Mouse (Mus musculus) forebrain, embryonic 12.5 days (tissue): ENCODE measurements around the gene Gdf11. TPM values are rescaled to one million over a fixed set of nuclear protein-coding genes. Genes with fewer than 3 reads are reported as not detected.

Experiments used
- ATAC-seq: fragments of 200-750 bp; cut with Nextera tagmentation; 2 replicates; pipeline ENCODE4 v1.8.0; 2017; ENCODE audit warnings: moderate TSS enrichment; ENCODE audit not compliant: low FRiP score
- H3K27ac ChIP-seq: fragments of 300-500 bp; sonication (generic); 2 replicates; pipeline ENCODE4 v1.5.1; 2016; ENCODE audit warnings: mild to moderate bottlenecking
- H3K27me3 ChIP-seq: fragments of 300-500 bp; sonication (generic); 2 replicates; pipeline ENCODE4 v1.6.1; 2016; ENCODE audit warnings: mild to moderate bottlenecking
- H3K36me3 ChIP-seq: fragments of 300-500 bp; sonication (generic); replicated peaks from 2 replicates; pipeline ENCODE4 v1.6.1; 2016; ENCODE audit warnings: mild to moderate bottlenecking
- H3K4me1 ChIP-seq: fragments of 300-500 bp; sonication (generic); 2 replicates; pipeline ENCODE4 v1.6.1; 2016
- H3K4me2 ChIP-seq: fragments of 300-500 bp; sonication (generic); 2 replicates; pipeline ENCODE4 v1.6.1; 2016; ENCODE audit warnings: mild to moderate bottlenecking, moderate library complexity
- H3K4me3 ChIP-seq: fragments of 300-500 bp; sonication (generic); replicated peaks from 2 replicates; pipeline ENCODE4 v1.5.1; 2016; ENCODE audit warnings: mild to moderate bottlenecking
- H3K9ac ChIP-seq: fragments of 300-500 bp; sonication (generic); 2 replicates; pipeline ENCODE4 v1.6.1; 2016; ENCODE audit warnings: mild to moderate bottlenecking
- H3K9me3 ChIP-seq: fragments of 300-500 bp; sonication (generic); 2 replicates; pipeline ENCODE4 v1.6.1; 2016
- WGBS: fragments of 180-500 bp; shearing (Covaris S2); methylation state at CpG from one replicate; pipeline ENCODE4 v1.1.7; 2016; 5-methylcytosine and 5-hydroxymethylcytosine counted together
- polyA plus RNA-seq: library from polyadenylated mRNA; unstranded; fragments of >200 nt; fragmentation: Nextera tagmentation; extraction: Ambion mirVana; gene quantifications from 2 replicates; pipeline ENCODE4 v1.2.1, GENCODE M21; 2016

Gene Gdf11
- polyA plus RNA-seq, 1 experiment from 2014 or later = 9.6 TPM

DNA sequence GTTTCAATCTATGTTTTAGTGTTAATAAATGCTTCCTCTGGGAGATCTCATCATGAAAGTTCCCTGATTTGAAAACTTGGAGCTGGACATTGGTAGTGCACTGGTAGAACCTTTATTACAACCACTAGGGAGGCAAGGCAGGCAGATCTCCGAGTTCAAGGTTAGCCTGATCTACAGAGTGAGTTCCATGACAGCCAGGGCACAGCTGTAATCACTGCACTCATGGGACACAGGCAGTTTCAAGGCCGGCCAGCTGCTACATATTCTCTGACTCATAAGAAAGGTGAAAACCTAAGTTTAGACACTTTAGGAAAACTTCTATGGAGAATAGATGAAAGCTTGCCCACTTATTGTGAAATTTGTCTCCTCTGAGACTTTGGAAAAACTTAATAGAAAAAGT is 12.7 kb downstream of the Gdf11 start:
- Histone ChIP-seq H3K36me3 (peaks cover 63% of the 10 kb centered on the region), H3K4me1 (no peaks in the 10 kb centered on the region), H3K4me3 (no peak overlapping the region), H3K4me2 (no peak overlapping the region), H3K9me3 (no peaks in the 10 kb centered on the region), H3K27ac (no peak overlapping the region), H3K27me3 (no peaks in the 10 kb centered on the region), H3K9ac (no peak overlapping the region)
- WGBS = 91% methylated on average over 2 of the region's 2 CpGs
- no peak for ATAC-seq

DNA sequence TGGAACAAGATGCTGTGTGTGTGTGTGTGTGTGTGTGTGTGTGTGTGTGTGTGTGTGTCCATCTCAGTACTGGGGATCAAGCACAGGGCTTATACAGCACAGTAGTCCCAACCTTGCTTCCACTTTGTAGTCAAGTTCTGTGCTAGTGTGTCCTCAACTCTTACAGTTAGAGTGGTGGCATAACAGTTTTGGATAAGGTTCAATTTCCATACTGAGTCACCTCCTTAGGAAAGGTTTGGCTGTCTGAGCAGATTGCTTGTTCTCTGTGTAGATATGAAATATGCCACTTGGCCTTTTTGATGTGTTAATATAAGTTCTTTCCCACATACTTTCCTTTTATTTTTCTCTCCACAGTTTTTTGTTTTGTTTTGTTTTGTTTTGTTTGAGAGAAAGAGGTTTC is 13.2 kb downstream of the Gdf11 start:
- no peak for ATAC-seq
- no peaks in the 10 kb centered on the region for H3K4me1 ChIP-seq

DNA sequence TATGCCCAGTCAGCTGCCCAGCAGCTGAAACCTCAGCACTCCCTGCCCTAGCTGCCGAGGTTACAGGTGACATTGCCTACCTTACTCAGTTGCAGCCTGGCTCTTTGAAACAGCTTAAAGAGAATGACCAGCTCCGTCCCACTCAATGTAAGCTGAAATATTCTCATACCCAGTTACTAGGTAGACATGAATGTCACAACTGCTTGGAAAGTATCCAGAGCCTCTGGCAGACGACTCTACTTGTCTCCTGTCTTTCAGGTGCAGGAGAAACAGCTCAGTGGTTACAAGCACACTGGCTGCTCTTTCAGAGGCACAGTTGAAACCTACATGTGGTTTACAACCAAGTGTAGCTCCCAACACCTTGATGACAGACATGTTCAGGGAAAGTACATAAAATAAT is 21.2 kb downstream of the Gdf11 start:
- no peak overlapping the region for H3K27ac ChIP-seq
- no peaks in the 10 kb centered on the region for H3K27me3 ChIP-seq
- no peak overlapping the region for H3K4me2 ChIP-seq
- no peak for ATAC-seq
- 87% methylated on average over 3 of the region's 3 CpGs for WGBS
- H3K9me3 ChIP-seq = no peaks in the 10 kb centered on the region
- no peak overlapping the region for H3K9ac ChIP-seq
- peaks cover 59% of the 10 kb centered on the region for H3K36me3 ChIP-seq
- H3K4me1 ChIP-seq = no peaks in the 10 kb centered on the region
- no peak overlapping the region for H3K4me3 ChIP-seq

More for the DNA sequence above, 13.2 kb downstream of the Gdf11 start:
- Histone ChIP-seq H3K9ac (no peak overlapping the region), H3K4me3 (no peak overlapping the region), H3K27ac (no peak overlapping the region), H3K36me3 (peaks cover 63% of the 10 kb centered on the region), H3K9me3 (no peaks in the 10 kb centered on the region), H3K4me2 (no peak overlapping the region), H3K27me3 (no peaks in the 10 kb centered on the region)

DNA sequence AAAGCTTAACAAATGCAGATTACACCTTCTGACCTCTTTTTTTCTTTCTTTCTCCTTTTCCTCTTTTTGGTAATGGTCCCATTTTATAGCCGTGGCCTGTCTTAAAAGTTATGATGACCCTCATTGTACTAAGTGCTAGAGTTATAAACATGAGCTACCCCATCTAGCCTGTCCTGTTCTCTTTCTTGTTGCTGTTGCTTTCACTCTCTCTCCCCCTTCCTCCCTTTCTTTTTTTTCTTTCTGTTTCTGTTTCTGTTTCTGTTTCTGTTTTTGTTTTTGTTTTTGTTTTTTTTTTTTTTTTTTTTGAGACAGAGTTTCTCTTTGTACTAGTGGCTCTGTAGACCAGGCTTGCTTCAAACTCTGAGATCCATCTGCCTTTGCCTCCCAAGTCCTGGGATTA is 25.0 kb downstream of the Gdf11 start:
- no peaks in the 10 kb centered on the region for H3K4me1 ChIP-seq
- H3K27me3 ChIP-seq = no peaks in the 10 kb centered on the region
- peaks cover 43% of the 10 kb centered on the region for H3K36me3 ChIP-seq
- no peak for ATAC-seq
- H3K27ac ChIP-seq = no peak overlapping the region
- no peak overlapping the region for H3K4me3 ChIP-seq
- WGBS = 88% methylated on average over 1 of the region's 1 CpGs
- no peak overlapping the region for H3K9ac ChIP-seq
- no peak overlapping the region for H3K4me2 ChIP-seq
- no peaks in the 10 kb centered on the region for H3K9me3 ChIP-seq

DNA sequence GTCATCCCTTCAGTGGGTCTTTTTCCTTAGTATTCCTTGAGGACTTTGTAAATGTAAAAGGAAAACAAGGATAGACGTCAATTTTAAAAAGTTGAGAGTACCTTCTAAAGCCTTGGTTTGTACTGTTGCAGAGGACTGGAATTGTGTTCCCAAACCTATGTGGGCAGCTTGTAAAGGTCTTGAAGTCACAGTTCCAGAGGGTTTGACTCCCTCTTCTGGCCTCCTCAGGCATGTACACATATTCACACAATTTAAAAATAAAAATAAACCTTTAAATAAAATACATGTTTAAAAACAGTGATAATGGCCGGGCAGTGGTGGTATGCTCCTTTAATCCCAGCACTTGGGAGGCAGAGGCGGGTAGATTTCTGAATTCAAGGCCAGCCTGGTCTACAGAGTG is 25.5 kb downstream of the Gdf11 start:
- Histone ChIP-seq H3K4me1 (no peaks in the 10 kb centered on the region), H3K27ac (no peak overlapping the region), H3K4me3 (no peak overlapping the region), H3K9me3 (no peaks in the 10 kb centered on the region), H3K9ac (no peak overlapping the region), H3K36me3 (peaks cover 41% of the 10 kb centered on the region), H3K27me3 (no peaks in the 10 kb centered on the region), H3K4me2 (no peak overlapping the region)
- ATAC-seq = no peak
- WGBS = 91% methylated on average over 3 of the region's 3 CpGs

DNA sequence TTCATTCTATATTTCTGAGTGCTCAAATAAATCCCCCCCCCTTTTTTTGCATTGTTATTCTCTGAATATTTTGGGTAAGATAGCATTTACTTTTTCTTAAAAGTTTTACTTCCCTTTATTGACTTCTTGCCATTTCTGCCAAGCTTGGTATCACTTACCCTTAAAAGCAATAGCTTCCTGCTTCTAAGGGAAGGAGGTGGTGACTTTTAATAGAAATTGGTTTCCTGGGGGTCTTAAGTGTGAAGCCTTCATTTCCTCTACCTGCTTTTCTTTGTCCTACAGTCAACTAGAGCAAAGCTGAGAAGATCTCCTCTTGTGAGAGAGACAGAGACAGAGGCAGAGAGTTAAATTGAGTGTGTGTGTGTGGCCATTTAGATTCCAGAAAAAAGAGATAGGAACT is 30.3 kb downstream of the Gdf11 start:
- no peak for ATAC-seq
- Histone ChIP-seq H3K4me3 (no peak overlapping the region), H3K36me3 (peaks cover 50% of the 10 kb centered on the region)

DNA sequence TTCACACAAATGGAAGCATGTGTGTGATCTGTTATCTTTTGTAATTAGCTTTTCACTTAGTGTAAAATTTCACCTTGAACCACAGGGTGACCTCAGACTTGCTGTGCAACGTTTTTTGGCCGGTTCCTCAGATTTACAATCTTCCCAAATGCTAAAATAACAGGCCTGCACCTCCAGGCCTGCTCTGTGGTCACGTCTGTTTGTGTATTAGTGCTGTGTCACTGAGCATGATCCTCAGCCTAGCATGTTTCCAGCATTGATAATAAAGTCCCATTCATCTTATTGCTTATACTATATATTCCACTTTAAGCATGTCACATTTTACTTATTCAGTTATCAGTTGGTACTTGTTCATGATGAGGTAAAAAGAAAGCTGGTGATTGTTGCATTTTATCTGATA is 41.2 kb downstream of the Gdf11 start:
- ATAC-seq = no peak
- H3K36me3 ChIP-seq = peaks cover 58% of the 10 kb centered on the region
- no peaks in the 10 kb centered on the region for H3K9me3 ChIP-seq
- no peaks in the 10 kb centered on the region for H3K27me3 ChIP-seq
- no peak overlapping the region for H3K27ac ChIP-seq
- 79% methylated on average over 3 of the region's 3 CpGs for WGBS
- no peak overlapping the region for H3K9ac ChIP-seq
- no peak overlapping the region for H3K4me2 ChIP-seq
- no peak overlapping the region for H3K4me3 ChIP-seq
- no peaks in the 10 kb centered on the region for H3K4me1 ChIP-seq

More for the DNA sequence above, 30.3 kb downstream of the Gdf11 start:
- Histone ChIP-seq H3K9me3 (no peaks in the 10 kb centered on the region), H3K9ac (no peak overlapping the region), H3K27me3 (no peaks in the 10 kb centered on the region), H3K27ac (no peak overlapping the region), H3K4me2 (no peak overlapping the region), H3K4me1 (no peaks in the 10 kb centered on the region)

DNA sequence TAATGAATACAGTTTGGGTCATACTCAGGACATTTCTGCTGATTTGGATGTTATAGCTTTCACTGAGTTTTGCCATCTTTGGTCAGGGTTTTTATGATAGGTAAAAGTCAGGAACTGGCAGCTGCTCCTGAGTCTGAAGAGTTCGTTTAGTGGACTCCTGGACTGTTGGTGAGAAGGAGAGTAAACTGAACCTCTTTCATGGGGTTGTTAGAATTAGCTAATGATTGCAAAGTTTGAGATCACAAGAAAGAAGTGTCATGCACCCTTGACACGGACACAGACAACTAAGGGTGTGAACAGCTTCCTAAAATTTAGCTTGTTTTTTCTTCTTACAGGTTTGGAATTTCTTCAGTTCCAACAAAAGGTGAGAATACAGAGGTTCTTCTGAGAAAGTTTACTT is 43.1 kb downstream of the Gdf11 start:
- 78% methylated on average over 2 of the region's 2 CpGs for WGBS
- no peak for ATAC-seq
- no peaks in the 10 kb centered on the region for H3K4me1 ChIP-seq
- H3K9ac ChIP-seq = no peak overlapping the region
- peaks cover 61% of the 10 kb centered on the region for H3K36me3 ChIP-seq
- no peak overlapping the region for H3K4me3 ChIP-seq
- no peak overlapping the region for H3K27ac ChIP-seq
- H3K9me3 ChIP-seq = no peaks in the 10 kb centered on the region
- no peak overlapping the region for H3K4me2 ChIP-seq
- no peaks in the 10 kb centered on the region for H3K27me3 ChIP-seq

DNA sequence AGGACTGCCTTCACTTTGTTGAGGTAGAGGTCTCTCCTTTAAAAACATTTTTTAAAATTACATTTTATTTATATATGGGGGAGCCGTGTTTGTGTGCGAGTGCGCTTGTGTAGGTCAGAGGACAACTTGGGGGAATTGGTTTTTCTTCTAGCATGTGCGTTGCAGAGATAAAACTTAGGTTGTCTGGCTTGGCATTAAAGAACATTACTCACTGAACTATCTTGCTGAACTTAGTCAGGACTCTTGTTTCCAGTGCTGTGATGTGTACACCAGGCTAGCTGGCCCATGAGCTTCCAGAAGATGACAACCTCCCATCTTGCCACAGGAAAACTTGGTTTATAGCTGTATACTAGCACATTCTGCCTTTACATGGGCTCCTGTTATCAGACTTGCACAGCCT is 44.9 kb downstream of the Gdf11 start:
- Histone ChIP-seq H3K4me3 (no peak overlapping the region), H3K27me3 (no peaks in the 10 kb centered on the region), H3K9me3 (no peaks in the 10 kb centered on the region), H3K27ac (no peak overlapping the region), H3K4me2 (no peak overlapping the region), H3K36me3 (peaks cover 67% of the 10 kb centered on the region), H3K4me1 (no peaks in the 10 kb centered on the region), H3K9ac (no peak overlapping the region)
- no peak for ATAC-seq
- over 99% methylated on average over 4 of the region's 4 CpGs for WGBS

DNA sequence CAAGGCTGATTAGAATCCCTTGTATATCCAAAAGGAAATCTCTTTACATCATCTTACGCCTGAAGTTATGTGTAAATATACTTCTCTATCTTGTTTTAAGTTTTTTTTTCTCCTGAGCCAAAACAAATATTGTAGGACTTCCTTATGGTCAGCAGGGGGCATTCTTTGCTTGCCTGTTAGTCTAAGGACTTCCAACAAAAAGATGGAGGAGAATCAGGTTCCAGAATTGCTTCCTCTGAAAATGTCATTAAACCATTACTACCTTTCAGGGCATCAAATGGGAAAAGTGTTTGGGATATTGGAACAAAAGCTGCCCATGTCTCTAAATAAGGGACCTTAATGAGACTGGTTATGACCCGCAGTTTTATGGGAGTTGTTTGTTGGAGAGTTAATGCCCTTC is 46.0 kb downstream of the Gdf11 start:
- H3K27ac ChIP-seq = no peak overlapping the region
- 41% methylated on average over 2 of the region's 2 CpGs for WGBS
- peaks cover 74% of the 10 kb centered on the region for H3K36me3 ChIP-seq
- H3K4me1 ChIP-seq = no peaks in the 10 kb centered on the region
- no peak overlapping the region for H3K9ac ChIP-seq
- no peaks in the 10 kb centered on the region for H3K9me3 ChIP-seq
- H3K4me2 ChIP-seq = no peak overlapping the region
- no peaks in the 10 kb centered on the region for H3K27me3 ChIP-seq
- H3K4me3 ChIP-seq = no peak overlapping the region
- no peak for ATAC-seq

DNA sequence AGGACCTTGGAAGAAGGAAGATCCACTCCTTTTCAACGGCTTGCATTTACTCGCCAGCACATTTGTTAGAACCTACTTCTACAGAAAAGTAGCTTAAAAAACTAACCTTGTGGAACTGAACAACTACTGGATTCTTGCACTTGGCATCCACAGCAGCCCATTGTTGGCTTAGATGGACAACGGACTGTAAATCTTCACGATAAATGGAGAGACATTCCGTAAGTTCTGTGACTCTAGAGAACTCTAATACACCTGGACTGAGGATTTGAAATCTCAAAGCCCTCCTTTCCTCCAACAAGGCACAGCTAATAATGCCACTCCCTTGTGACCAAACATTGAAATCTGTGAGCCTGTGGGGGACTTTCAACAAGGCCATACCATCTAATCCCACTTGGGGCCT is 48.3 kb downstream of the Gdf11 start:
- H3K36me3 ChIP-seq = peaks cover 73% of the 10 kb centered on the region
- no peak overlapping the region for H3K27ac ChIP-seq
- no peak overlapping the region for H3K9ac ChIP-seq
- no peak overlapping the region for H3K4me2 ChIP-seq
- no peaks in the 10 kb centered on the region for H3K4me1 ChIP-seq
- ATAC-seq = no peak
- H3K4me3 ChIP-seq = no peak overlapping the region
- H3K27me3 ChIP-seq = no peaks in the 10 kb centered on the region
- no peaks in the 10 kb centered on the region for H3K9me3 ChIP-seq
- 96% methylated on average over 5 of the region's 5 CpGs for WGBS

DNA sequence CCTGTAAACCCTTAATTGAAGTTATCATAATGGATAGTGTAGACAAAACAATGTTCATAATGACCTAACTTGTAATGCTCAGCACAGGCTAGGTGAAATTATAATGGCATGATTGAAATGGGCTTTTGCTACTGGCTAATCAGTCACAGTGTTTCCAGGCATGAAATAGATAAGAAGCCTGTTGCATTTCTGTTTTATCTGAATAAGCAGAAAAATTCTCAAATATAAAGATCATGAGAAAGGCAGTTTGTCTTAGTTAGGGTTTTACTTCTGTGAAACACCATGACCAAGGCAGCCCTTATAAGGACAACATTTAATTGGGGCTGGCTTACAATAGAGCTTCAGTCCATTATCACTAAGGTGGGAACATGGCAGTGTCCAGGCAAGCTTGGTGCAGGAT is 50.9 kb downstream of the Gdf11 start:
- H3K36me3 ChIP-seq = peaks cover 73% of the 10 kb centered on the region

DNA sequence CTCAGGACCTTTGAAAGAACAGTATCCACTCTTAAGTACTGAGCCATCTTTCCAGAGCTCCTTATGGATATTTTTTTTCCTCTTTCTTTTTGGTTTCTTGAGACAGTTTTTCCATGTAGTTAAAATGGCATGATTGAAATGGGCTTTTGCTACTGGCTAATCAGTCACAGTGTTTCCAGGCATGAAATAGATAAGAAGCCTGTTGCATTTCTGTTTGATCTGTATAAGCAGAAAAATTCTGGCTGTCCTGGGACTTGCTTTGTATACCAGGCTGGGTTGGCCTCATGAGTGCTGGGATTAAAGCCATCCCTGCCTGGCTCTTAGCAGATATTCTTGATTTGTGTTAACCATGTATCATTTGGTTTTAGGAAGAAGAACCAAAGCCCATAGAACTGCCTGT is 52.1 kb downstream of the Gdf11 start:
- H3K4me1 ChIP-seq = no peaks in the 10 kb centered on the region
- peaks cover 74% of the 10 kb centered on the region for H3K36me3 ChIP-seq
- no peaks in the 10 kb centered on the region for H3K9me3 ChIP-seq
- no peak for ATAC-seq
- H3K27me3 ChIP-seq = no peaks in the 10 kb centered on the region
- H3K9ac ChIP-seq = no peak overlapping the region
- H3K27ac ChIP-seq = no peak overlapping the region
- no peak overlapping the region for H3K4me3 ChIP-seq
- no peak overlapping the region for H3K4me2 ChIP-seq

More for the DNA sequence above, 50.9 kb downstream of the Gdf11 start:
- H3K27ac ChIP-seq = no peak overlapping the region
- no peak overlapping the region for H3K4me3 ChIP-seq
- H3K4me2 ChIP-seq = no peak overlapping the region
- no peaks in the 10 kb centered on the region for H3K9me3 ChIP-seq
- no peak overlapping the region for H3K9ac ChIP-seq
- no peak for ATAC-seq
- H3K27me3 ChIP-seq = no peaks in the 10 kb centered on the region
- H3K4me1 ChIP-seq = no peaks in the 10 kb centered on the region

DNA sequence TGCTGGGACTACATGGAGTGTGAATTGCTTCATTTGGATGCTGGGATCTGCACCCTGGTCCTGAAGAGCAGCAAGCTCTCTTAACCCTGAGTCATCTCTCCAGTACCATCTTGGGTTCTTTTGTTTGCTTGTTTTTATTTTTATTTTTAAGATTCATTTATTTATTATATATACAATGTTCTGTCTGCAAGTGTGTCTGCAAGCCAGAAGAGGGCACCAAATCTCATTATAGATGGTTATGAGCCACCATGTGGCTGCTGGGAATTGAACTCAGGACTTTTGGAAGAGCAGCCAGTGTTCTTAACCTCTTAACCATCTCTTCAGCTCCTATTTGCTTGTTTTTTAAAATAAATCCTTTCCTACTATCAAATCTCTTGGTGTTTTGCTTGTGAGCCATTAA is 54.1 kb downstream of the Gdf11 start:
- H3K36me3 ChIP-seq = peaks cover 76% of the 10 kb centered on the region
- no peaks in the 10 kb centered on the region for H3K9me3 ChIP-seq
- no peaks in the 10 kb centered on the region for H3K4me1 ChIP-seq
- no peak for ATAC-seq
- no peaks in the 10 kb centered on the region for H3K27me3 ChIP-seq
- H3K4me3 ChIP-seq = no peak overlapping the region
- H3K4me2 ChIP-seq = no peak overlapping the region
- no peak overlapping the region for H3K9ac ChIP-seq
- H3K27ac ChIP-seq = no peak overlapping the region
